Mouse (Mus musculus) midbrain, postnatal 0 days (tissue): Measurements from ENCODE around the gene Gm10184. TPM values are rescaled to one million over a fixed set of nuclear protein-coding genes. Genes with fewer than 3 reads are reported as not detected.
"Not testable (repeated sequence)": the region's sequence is repeated elsewhere in the genome, so short reads cannot be mapped to it uniquely, and the experiment has no call there.

Experiments
- ATAC-seq: fragments of 200-750 bp; cut with Nextera tagmentation; 2 replicates; pipeline ENCODE4 v1.8.0; 2017; ENCODE audit warnings: moderate number of reproducible peaks, mild to moderate bottlenecking, moderate TSS enrichment, moderate library complexity; ENCODE audit not compliant: low FRiP score
- DNase-seq: peaks from one replicate; pipeline ENCODE4 v3.0.0-alpha.2; 2015; ENCODE audit warnings: low spot score
- H3K27ac ChIP-seq: fragments of 300-500 bp; sonication (generic); 2 replicates; pipeline ENCODE4 v1.5.1; 2014; ENCODE audit warnings: low read depth, mild to moderate bottlenecking, low read length, mixed read lengths
- H3K27me3 ChIP-seq: fragments of 300-500 bp; sonication (generic); 2 replicates; pipeline ENCODE4 v1.6.1; 2014; ENCODE audit warnings: low read length, control low read depth, mixed read lengths; ENCODE audit not compliant: insufficient read depth
- H3K36me3 ChIP-seq: fragments of 300-500 bp; sonication (generic); 2 replicates; pipeline ENCODE4 v1.6.1; 2014; ENCODE audit warnings: low read length, control low read depth, mixed read lengths; ENCODE audit not compliant: insufficient read depth
- H3K4me1 ChIP-seq: fragments of 300-500 bp; sonication (generic); 2 replicates; pipeline ENCODE4 v1.6.1; 2014; ENCODE audit warnings: mild to moderate bottlenecking, control low read depth, antibody characterized with exemption, low read length, mixed read lengths; ENCODE audit not compliant: insufficient read depth
- H3K4me2 ChIP-seq: fragments of 300-500 bp; sonication (generic); 2 replicates; pipeline ENCODE4 v1.6.1; 2014; ENCODE audit warnings: low read depth, mild to moderate bottlenecking, low read length, mixed read lengths; ENCODE audit not compliant: poor library complexity, severe bottlenecking
- H3K4me3 ChIP-seq: fragments of 300-500 bp; sonication (generic); 2 replicates; pipeline ENCODE4 v1.5.1; 2014; ENCODE audit warnings: low read depth, mild to moderate bottlenecking, low read length, moderate library complexity
- H3K9ac ChIP-seq: fragments of 300-500 bp; sonication (generic); replicated peaks from 2 replicates; pipeline ENCODE4 v1.6.1; 2014; ENCODE audit warnings: mild to moderate bottlenecking, low read length, moderate library complexity, mixed read lengths; ENCODE audit not compliant: poor library complexity, severe bottlenecking
- H3K9me3 ChIP-seq: fragments of 300-500 bp; sonication (generic); 2 replicates; pipeline ENCODE4 v1.6.1; 2016; ENCODE audit warnings: low read length, control low read depth
- CTCF ChIP-seq: IDR thresholded peaks from 2 replicates; pipeline ENCODE4 v1.5.1; 2016; ENCODE audit warnings: antibody characterized with exemption, mild to moderate bottlenecking
- WGBS: fragments of 180-500 bp; shearing (Covaris S2); extraction: QIAGEN DNeasy Blood & Tissue Kit; methylation state at CpG from one replicate; pipeline ENCODE4 v1.1.7; 2014; 5-methylcytosine and 5-hydroxymethylcytosine counted together
- polyA plus RNA-seq: library from polyadenylated mRNA; unstranded; fragments of >200 nt; fragmentation: Nextera tagmentation; extraction: Ambion mirVana; gene quantifications from 2 replicates; pipeline ENCODE4 v1.2.1, GENCODE M21; 2015
- total RNA-seq: library from RNA; depleted of rRNA; stranded (reverse); fragments of >200 nt; gene quantifications from 2 replicates; pipeline ENCODE4 v1.2.3, GENCODE M21; 2014; rRNA removed

The Gm10184 gene
- total RNA-seq (6.8 and 9.2 TPM in 2 replicates), polyA plus RNA-seq (14.2 and 14.4 TPM in 2 replicates)

GRCm38 (mm10) chr17:89910349-89910748, at the start of gene Gm10184:
Gene Gm10184, minus strand, starts transcription at chr17:89910449.
- no peaks in the 10 kb centered on the region for H3K9me3 ChIP-seq
- no peak within 1 kb of the TSS for H3K4me3 ChIP-seq
- DNase-seq: no peak
- H3K4me2 ChIP-seq: no peak within 1 kb of the TSS
- no peak for TF ChIP-seq CTCF
- no peaks in the 10 kb centered on the region for H3K36me3 ChIP-seq
- ATAC-seq: no peak
- no peak within 1 kb of the TSS for H3K9ac ChIP-seq
- H3K4me1 ChIP-seq: no peaks in the 10 kb centered on the region
- H3K27ac ChIP-seq: no peak within 1 kb of the TSS
- WGBS: 96% methylated on average over 6 of the region's 6 CpGs
- H3K27me3 ChIP-seq: no peaks in the 10 kb centered on the region

GRCm38 (mm10) chr17:89933950-89934349, 23.7 kb upstream of the Gm10184 start:
- H3K36me3 ChIP-seq: no peaks in the 10 kb centered on the region
- no peak for DNase-seq
- TF ChIP-seq CTCF: no peak
- no peaks in the 10 kb centered on the region for H3K4me1 ChIP-seq
- no peaks in the 10 kb centered on the region for H3K9me3 ChIP-seq
- 61% methylated on average over 2 of the region's 2 CpGs for WGBS
- H3K4me3 ChIP-seq: no peak overlapping the region
- H3K27ac ChIP-seq: no peak overlapping the region
- H3K9ac ChIP-seq: no peak overlapping the region
- ATAC-seq: no peak
- H3K4me2 ChIP-seq: no peak overlapping the region
- no peaks in the 10 kb centered on the region for H3K27me3 ChIP-seq

- no peaks in the 10 kb centered on the region for H3K27me3 ChIP-seq
- no peak overlapping the region for H3K4me3 ChIP-seq
- H3K27ac ChIP-seq: no peak overlapping the region
- no peak overlapping the region for H3K4me2 ChIP-seq
- no peak overlapping the region for H3K9ac ChIP-seq
- DNase-seq (no peak), ATAC-seq (no peak)
- H3K4me1 ChIP-seq: no peaks in the 10 kb centered on the region
- no peaks in the 10 kb centered on the region for H3K9me3 ChIP-seq
- no peaks in the 10 kb centered on the region for H3K36me3 ChIP-seq
- TF ChIP-seq CTCF: no peak
Measured at GRCm38 (mm10) chr17:89907686-89908085, 2.6 kb downstream of the Gm10184 start.

- not testable (repeated sequence) for H3K27me3 ChIP-seq, H3K36me3 ChIP-seq, ATAC-seq, H3K4me2 ChIP-seq, H3K27ac ChIP-seq, H3K9ac ChIP-seq, DNase-seq, H3K4me1 ChIP-seq, H3K4me3 ChIP-seq, H3K9me3 ChIP-seq
- 88% methylated on average over 5 of the region's 5 CpGs for WGBS
Measured at GRCm38 (mm10) chr17:89904701-89905100, 5.5 kb downstream of the Gm10184 start.

- Histone ChIP-seq H3K9ac (no peak overlapping the region), H3K4me3 (no peak overlapping the region), H3K27me3 (no peaks in the 10 kb centered on the region), H3K4me2 (no peak overlapping the region), H3K36me3 (no peaks in the 10 kb centered on the region), H3K9me3 (no peaks in the 10 kb centered on the region), H3K4me1 (no peaks in the 10 kb centered on the region), H3K27ac (no peak overlapping the region)
- 87% methylated on average over 1 of the region's 1 CpGs for WGBS
- DNase-seq (no peak), ATAC-seq (no peak)
- no peak for TF ChIP-seq CTCF
Measured at GRCm38 (mm10) chr17:89902767-89903166, 7.5 kb downstream of the Gm10184 start.

GRCm38 (mm10) chr17:89900610-89901009, 9.6 kb downstream of the Gm10184 start:
- no peak overlapping the region for H3K4me3 ChIP-seq
- WGBS: 72% methylated on average over 7 of the region's 7 CpGs
- no peaks in the 10 kb centered on the region for H3K27me3 ChIP-seq
- H3K4me2 ChIP-seq: no peak overlapping the region
- no peak for TF ChIP-seq CTCF
- no peaks in the 10 kb centered on the region for H3K4me1 ChIP-seq
- no peak overlapping the region for H3K9ac ChIP-seq
- H3K9me3 ChIP-seq: no peaks in the 10 kb centered on the region
- DNase-seq: no peak
- H3K27ac ChIP-seq: no peak overlapping the region
- no peak for ATAC-seq
- no peaks in the 10 kb centered on the region for H3K36me3 ChIP-seq
